In the genomic region with DNA sequence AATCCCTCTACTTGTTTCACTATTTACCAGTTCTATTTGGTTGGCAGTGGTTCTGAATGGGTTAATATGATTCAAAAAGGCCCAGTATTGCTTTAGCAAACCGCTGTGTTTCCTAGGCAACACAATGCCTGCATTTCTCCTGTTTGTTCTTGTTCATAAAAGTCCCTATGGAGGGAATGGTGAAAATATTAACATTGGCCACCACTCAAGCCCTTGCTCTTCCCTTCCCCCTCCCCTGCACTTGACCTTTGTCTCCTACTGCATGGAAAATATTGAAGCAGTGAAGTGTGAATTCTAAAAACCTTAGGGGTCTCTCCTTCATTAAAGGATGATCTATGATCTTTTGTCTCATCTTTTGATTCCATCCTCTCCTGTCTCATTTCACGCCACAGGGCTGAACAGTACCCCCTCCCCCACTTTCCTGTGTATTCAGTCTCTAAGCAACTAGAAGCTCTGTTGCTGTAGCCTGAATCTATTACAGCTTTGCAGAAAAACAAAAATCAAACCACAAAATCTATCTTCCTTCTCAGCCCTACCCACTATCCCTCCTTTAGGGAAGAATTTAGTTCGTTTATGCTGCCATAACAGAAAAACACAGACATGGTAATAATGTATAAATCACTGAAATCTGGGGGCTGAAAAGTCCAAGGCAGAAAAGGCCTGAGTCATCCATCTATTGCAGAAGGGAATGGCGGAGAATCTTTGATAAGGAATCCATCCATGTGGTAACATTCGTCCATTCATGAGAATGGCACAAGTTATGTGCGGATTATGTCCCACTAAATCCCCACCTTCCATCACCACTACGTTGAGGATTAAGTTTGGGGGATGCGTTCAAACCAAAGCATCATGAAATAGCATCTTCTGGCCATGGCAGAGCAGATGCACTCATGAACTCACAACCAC, we compare ENCODE assay signal across 11 mouse cellular contexts. TPM values are rescaled to one million over a fixed set of nuclear protein-coding genes. Genes with fewer than 3 reads are reported as not detected.
DNase-seq lines count a peak whose midpoint lies in the region; ATAC-seq and TF ChIP-seq lines count a peak whose summit lies in the region.
"Had no signal": no experiment of that assay in that cellular context is flagged by ENCODE, and none has a peak within 500 bp of the region (broad histone marks: within the 10 kb centered on the region; RNA-seq: fewer than 3 reads in every experiment).

No protein-coding gene starts in this region.

- no peak overlapping the region for H3K4me3 ChIP-seq in heart, embryonic 10.5 days
- no peak overlapping the region for H3K4me3 ChIP-seq in stomach, postnatal 0 days (ENCODE audit: low read depth, low read length)
- H3K4me3 ChIP-seq: liver, embryonic 13.5 days had no signal

- no peaks in the 10 kb centered on the region for H3K36me3 ChIP-seq in heart, embryonic 10.5 days
- H3K36me3 ChIP-seq in stomach, postnatal 0 days (ENCODE audit: control insufficient read depth, insufficient read depth, low read length), result no peaks in the 10 kb centered on the region
- H3K36me3 ChIP-seq: liver, embryonic 13.5 days had no signal

- H3K27ac ChIP-seq in heart, embryonic 10.5 days, result no peak overlapping the region
- no peak overlapping the region for H3K27ac ChIP-seq in stomach, postnatal 0 days (replicated peaks)
- H3K27ac ChIP-seq: liver, embryonic 13.5 days had no signal

- H3K9ac ChIP-seq in stomach, postnatal 0 days (ENCODE audit: low read length), result no peak overlapping the region
- H3K9ac ChIP-seq: liver, embryonic 13.5 days had no signal

- H3K4me2 ChIP-seq in stomach, postnatal 0 days (replicated peaks; ENCODE audit: low read depth), result no peak overlapping the region
- H3K4me2 ChIP-seq: liver, embryonic 13.5 days had no signal

- no peak for TF ChIP-seq EP300 in stomach, postnatal 0 days (optimal IDR thresholded peaks at IDR 0.05)

- H3K27me3 ChIP-seq in heart, embryonic 10.5 days (ENCODE audit: insufficient read depth, poor library complexity, severe bottlenecking), result no peaks in the 10 kb centered on the region
- H3K27me3 ChIP-seq in stomach, postnatal 0 days (ENCODE audit: control insufficient read depth, insufficient read depth, low read length), result no peaks in the 10 kb centered on the region
- H3K27me3 ChIP-seq: CH12.LX; liver, embryonic 13.5 days had no signal

- H3K9me3 ChIP-seq in heart, embryonic 10.5 days, result no peaks in the 10 kb centered on the region
- no peaks in the 10 kb centered on the region for H3K9me3 ChIP-seq in stomach, postnatal 0 days (ENCODE audit: control insufficient read depth, low read length)
- H3K9me3 ChIP-seq: liver, embryonic 13.5 days had no signal

- TF ChIP-seq CTCF in stomach, postnatal 0 days (IDR thresholded peaks at IDR 0.05; ENCODE audit: low read depth), result no peak

- H3K4me1 ChIP-seq in heart, embryonic 10.5 days, result no peaks in the 10 kb centered on the region
- H3K4me1 ChIP-seq in stomach, postnatal 0 days (replicated peaks; ENCODE audit: control insufficient read depth, insufficient read depth), result no peaks in the 10 kb centered on the region
- H3K4me1 ChIP-seq: liver, embryonic 13.5 days had no signal

- DNase-seq in heart, adult 9 months (ENCODE audit: low spot score in 2 of 2), result peak; percentile 0 to 4
- DNase-seq in heart, embryonic 10.5 days (ENCODE audit: low spot score), result no peak
- DNase-seq in right cerebral cortex, postnatal 10 days (ENCODE audit: low spot score in 2 of 2), result peak; percentile 40 to 49
- DNase-seq in right cerebral cortex, adult 2 months (ENCODE audit: low spot score in 2 of 2), result no peak
- DNase-seq in layer of hippocampus, postnatal 36 days, result peak; percentile 5 to 6
- DNase-seq in stomach, postnatal 0 days (ENCODE audit: low spot score), result peak; percentile 13
- DNase-seq in cerebellum, adult 9-10 months, result no peak
- DNase-seq: adrenal gland, postnatal 36 days; liver, embryonic 13.5 days had no signal

- WGBS in heart, embryonic 10.5 days, result 75% methylated on average over 8 of the region's 8 CpGs
- 62% methylated on average over 8 of the region's 8 CpGs for WGBS in stomach, postnatal 0 days

- no peak for ATAC-seq in stomach, postnatal 0 days (ENCODE audit: low FRiP score, low TSS enrichment)
- ATAC-seq in erythroblast, adult 5-6 weeks (replicated peaks; ENCODE audit: low FRiP score, poor library complexity, severe bottlenecking), result no peak

RNA-seq across cellular contexts. Expression of gene Pgrmc1, which starts 10.4 kb away (rescaled TPM):
- 144 and 196 TPM in 2 replicates for polyA plus RNA-seq in heart, embryonic 10.5 days (2016; fragmentation: Nextera tagmentation; extraction: Ambion mirVana)
- total RNA-seq in layer of hippocampus, postnatal 36 days (2021), result 100 to 1,000 TPM; 280 to 313 TPM
- polyA plus RNA-seq in stomach, postnatal 0 days (2015; fragmentation: Nextera tagmentation; extraction: Ambion mirVana), result 240 and 247 TPM in 2 replicates
- 15.0 and 26.3 TPM in 2 replicates for total RNA-seq in erythroblast, adult 5-6 weeks (2015; ENCODE audit: low replicate concordance)
- 8.6 and 12.1 TPM in 2 replicates for total RNA-seq in erythroblast, adult 5-6 weeks (2017; ENCODE audit: low replicate concordance)

RNA-seq across cellular contexts. Expression of gene Akap17b, which starts 57.6 kb away (rescaled TPM):
- 0.94 and 2.0 TPM in 2 replicates for polyA plus RNA-seq in heart, embryonic 10.5 days (2016; fragmentation: Nextera tagmentation; extraction: Ambion mirVana)
- 10 to 100 TPM in 1 of 2 experiments, 1 to 10 TPM in 1; 8.3 to 10.4 TPM for total RNA-seq in layer of hippocampus, postnatal 36 days (2021)
- 0.97 and 1.2 TPM in 2 replicates for polyA plus RNA-seq in stomach, postnatal 0 days (2015; fragmentation: Nextera tagmentation; extraction: Ambion mirVana)
- 0.19 TPM in 1 of 2 replicates, not detected in the other for total RNA-seq in erythroblast, adult 5-6 weeks (2015; ENCODE audit: low replicate concordance)
- 0.26 and 0.28 TPM in 2 replicates for total RNA-seq in erythroblast, adult 5-6 weeks (2017; ENCODE audit: low replicate concordance)

Comparison
In these comparisons a context has a peak if more than half of its experiments do, and no peak if none do; other contexts are left out.
1. DNase-seq: peak in heart, adult 9 months (2 of 2), right cerebral cortex, postnatal 10 days (2 of 2), layer of hippocampus, postnatal 36 days (2 of 2) and stomach, postnatal 0 days (single experiment); none in heart, embryonic 10.5 days (single experiment), right cerebral cortex, adult 2 months (0 of 2) and cerebellum, adult 9-10 months (single experiment).
2. RNA of gene Pgrmc1, which starts 10.4 kb away (total RNA-seq): 280 to 313 TPM in layer of hippocampus, postnatal 36 days; 8.6 to 26.3 TPM in erythroblast, adult 5-6 weeks; every median in the first group is over 10 times any median in the second.
3. RNA of gene Akap17b, which starts 57.6 kb away (total RNA-seq): 8.3 to 10.4 TPM in layer of hippocampus, postnatal 36 days; 0.19 to 0.28 TPM in erythroblast, adult 5-6 weeks; every median in the first group is over 4 times any median in the second.